Mouse (Mus musculus): ENCODE data around the gene Il18.

Il18 gene

DNA sequence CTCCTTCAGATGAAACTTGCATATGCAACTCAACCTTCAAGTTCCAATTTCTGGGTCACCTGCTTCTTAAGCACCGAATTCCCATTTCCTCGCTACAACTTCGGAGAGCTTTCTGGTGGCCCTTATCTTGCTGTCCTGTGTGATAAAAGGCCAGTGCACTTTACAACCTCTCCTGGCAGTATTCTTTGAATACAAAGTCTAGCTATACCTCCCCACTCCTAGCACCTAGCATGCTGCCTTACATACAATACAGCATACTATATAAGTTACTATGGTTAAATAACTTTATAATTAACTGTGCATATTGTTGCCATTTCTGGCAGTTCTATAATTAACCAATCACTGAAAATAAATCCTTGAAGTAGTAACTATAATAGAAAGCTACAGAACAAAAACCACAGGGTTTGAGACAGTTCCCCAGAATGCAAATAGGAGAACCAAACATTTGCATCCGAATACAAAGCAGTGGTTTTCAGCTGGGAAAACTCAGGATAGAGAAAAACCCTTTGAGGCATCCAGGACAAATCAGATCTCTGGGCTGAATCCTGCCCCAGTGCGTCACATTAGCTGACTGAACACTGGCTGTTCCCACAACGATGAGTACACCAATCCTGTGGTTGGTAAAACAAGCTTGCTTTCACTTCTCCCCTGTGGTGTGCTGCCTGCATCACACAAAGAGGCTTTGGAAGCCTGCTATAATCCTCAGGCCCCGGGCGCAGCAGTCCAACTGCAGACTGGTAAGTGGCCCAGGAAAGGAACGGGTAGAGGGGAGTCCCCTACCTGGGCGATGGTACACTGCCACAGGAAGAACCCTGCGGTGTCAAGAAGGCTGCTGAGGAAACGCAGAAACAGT is at the start of gene Il18:
Gene Il18 (plus strand): TSS at position 587 of the 853 bp plus-strand sequence.
- peak; percentile 62 for DNase-seq (ENCODE audit: low read depth, low spot score)

DNA sequence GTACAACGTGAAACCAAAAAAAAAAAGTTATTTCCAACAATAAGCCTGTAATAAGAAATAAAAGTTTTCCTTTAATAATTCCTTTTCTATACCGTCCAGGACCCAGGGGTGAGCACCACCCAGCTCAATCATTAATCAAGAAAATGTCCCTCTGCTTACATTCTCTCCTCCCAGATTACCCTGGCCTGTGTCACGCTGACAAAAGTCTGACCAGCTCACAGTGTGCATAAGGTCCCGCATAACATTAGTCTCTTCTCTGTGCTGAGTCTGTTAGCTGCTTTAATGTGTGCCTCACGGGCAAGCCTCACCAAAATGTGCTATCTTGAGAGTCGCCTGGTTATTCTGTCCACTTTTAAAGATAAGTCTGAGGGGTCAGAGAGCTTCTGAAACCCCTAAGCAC is 49.2 kb upstream of the Il18 start:
- no peak for DNase-seq (ENCODE audit: low read depth, low spot score)

DNA sequence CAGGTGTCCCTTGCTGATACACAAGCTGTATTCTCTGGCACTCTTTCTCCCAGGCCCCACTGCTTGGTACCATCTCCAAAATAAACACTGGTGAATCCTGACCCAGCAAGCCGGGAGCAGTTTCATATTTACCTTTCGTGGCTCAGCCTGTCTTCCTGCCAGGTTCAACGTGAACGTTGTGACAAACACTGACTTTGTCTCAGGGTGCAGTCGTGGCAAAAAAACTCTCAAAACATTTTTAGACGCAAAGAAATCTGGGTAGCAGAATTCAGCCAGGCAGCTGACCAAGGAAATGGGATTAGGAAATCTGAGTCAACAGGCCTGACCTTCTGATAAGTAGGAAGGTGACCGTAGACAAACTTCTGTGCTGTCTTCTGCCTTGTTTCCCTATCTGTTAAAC is 47.1 kb upstream of the Il18 start:
- no peak for DNase-seq (ENCODE audit: low read depth, low spot score)

DNA sequence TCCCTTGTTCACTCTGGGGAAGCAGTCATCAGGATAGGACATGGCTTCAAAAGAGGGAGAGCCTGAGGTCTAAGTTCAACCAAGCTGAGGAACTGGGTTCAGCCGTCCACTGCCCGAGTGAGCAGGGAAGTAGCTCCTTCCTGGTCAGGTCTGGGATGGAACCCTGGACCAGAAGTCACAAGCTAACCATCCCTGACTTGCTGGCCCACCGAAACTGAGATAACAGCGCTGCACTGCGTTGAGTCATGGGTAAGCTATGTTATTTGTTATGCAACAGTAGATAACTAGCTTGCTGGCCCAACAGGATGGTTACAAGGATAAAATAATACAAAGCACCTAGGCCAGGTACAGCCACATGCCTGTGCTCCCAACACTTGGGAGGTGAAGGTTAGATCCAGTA is 39.2 kb upstream of the Il18 start:
- no peak for DNase-seq (ENCODE audit: low read depth, low spot score)

DNA sequence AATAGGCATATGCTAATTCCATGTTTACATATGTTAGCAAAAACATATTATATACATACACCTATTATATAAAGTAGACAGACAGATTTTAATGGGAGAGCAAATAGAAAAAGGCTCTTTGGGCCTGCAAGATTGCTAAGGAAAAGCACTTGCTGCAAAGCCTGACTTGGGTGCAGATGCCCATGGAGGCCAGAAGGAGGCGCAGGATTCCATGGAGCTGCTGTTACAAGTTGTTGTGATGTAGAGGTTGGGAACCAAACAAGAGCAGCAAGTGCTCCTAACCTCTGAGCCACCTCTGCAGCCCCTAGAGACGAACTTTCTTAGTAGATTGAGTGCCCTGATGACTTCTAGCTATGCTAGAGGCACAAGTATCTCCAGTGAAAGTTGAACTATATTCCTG is 35.8 kb upstream of the Il18 start:
- DNase-seq (ENCODE audit: low read depth, low spot score): peak; percentile 54

DNA sequence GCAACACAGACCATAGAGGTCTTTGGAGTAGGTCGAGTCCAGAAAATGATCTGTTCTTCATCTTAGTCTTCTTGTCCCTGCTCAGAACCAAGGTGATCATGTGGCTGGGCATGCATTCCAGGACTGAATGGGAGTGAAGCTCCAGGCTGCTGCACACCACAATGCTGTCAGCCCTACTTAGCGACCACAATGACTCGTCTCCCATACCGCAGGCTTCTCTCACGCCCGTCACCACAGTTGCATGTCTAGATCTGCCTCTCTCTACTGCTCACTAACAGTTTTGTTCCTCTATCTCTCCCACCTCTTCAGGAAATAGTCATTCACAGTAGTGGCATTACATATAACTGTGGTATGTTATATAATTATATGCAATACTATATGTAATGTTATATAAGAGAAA is 33.9 kb upstream of the Il18 start:
- DNase-seq (ENCODE audit: low read depth, low spot score): no peak

DNA sequence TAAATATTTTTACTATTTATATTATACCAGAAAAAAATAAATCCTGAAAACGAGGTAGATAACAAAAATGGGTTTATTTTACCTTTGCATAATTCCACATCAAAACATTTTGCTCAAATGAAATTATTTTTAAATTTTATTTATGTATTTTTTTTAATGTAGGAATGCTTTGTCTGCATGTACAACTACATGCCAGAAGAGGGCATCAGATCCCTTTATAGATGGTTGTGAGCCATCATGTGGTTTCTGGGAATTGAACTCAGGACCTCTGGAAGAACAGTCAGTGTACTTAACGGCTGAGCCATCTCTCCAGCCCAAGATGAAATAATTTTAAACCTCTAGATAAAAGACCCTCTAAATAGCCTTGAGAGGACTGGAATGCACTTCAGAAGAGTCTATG is 33.1 kb upstream of the Il18 start:
- DNase-seq (ENCODE audit: low read depth, low spot score): no peak

DNA sequence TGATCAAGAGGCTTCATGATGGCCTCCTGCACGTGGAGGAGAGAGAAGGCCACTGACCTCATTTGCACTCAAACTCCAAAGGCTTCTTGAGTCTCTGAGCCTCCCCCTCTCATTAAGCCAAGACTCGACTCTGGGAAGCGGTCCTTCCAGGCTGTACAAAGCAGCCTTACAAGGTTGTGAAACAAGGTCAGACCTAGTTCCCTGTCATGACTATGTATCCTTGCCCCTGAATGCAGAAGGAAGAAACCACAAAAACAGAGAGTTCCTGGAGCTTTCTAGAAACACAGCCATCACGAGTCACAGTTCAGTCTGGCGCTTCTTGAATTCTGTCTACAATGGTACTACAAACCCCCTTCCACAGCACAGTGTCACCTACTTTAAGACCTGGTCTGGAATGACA is 32.1 kb upstream of the Il18 start:
- no peak for DNase-seq (ENCODE audit: low read depth, low spot score)

DNA sequence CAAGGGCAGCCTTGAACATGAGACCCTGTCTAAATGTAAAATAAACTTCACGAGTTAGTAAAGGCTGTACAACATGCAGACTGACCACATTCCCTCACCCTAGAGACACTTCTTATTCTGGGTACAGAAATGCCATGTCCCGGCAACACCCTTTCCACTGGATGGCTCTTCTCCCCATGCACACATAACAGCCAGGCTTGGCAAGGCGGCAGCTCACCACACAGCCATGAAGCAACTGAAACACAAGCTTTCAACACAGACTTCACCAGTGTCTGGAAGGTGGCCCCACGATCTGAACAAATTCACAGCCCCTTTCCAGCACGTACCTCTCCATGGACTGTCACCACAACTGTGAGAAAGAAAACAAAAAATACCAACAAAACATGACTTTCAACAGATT is 29.7 kb upstream of the Il18 start:
- no peak for DNase-seq (ENCODE audit: low read depth, low spot score)

DNA sequence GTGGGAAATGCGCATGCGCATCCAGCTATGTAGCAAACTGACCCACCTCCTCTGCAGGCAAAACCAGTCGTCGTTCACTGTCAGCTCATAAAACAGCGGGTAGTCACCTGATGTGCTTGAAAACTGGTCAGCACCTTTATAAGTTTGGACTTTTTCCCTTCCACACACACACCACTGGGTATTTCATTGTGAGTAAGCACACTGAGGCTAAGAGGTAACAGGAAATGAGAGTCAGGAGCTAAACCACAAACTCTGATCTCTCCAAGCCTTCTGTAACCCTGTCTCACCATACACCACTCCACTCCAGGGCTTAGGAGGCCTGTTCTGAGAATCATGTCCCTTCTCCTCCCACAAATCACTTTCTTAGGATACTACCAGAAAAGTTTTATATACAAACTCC is 29.0 kb upstream of the Il18 start:
- DNase-seq (ENCODE audit: low read depth, low spot score): no peak

DNA sequence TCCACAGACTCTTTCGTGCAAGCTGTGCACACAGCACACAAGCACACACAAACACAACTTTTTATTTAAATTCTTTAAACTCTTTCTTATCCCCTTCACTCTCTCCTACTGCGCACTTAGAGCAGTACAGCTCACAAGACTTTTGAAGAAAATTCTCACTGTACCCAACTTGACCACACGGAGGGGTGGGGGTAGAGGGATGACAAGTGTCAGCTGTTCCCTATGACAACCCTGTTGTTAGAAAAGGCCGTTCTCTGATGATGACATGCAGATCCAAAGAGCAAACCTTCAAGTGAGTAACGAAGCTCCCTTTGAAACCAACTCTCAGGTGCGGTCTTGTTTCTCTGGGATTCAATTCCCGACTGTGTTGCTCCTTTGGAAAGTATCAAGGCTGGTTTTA is 26.8 kb upstream of the Il18 start:
- DNase-seq (ENCODE audit: low read depth, low spot score): peak; percentile 64

DNA sequence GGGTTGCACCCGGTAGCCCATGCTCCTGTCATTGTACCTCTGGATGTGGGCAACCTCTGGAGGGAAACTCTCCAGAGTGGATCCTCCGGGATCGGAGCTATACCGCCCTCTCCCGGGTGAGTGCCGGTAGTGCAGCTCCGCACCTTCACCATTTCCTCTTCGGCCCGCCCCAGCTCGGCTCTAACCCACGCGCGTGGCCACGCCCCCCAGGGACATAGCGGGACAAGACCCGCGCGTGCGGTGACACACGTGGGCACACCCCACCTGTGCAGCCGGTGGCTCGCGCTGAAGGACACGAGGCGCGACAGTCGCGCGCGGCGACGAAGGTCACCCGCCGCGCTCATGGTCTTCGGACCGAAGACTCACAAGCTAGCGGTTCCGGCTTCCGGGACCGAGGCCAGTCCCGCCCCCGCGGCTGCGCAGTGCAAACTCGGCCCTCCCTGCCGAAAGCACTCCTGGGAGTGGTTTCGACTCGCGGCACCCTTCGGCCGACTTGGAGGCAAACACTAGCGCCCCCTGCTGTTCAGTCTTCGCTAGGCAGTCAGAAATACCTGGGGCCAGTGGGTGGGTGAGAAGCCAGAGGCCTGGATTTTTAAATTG is 26.2 kb upstream of the Il18 start, which contains the start of gene Pts:
Gene Pts (minus strand): TSS at position 432 of the 600 bp plus-strand sequence.
- DNase-seq (ENCODE audit: low read depth, low spot score): peak; percentile 99

DNA sequence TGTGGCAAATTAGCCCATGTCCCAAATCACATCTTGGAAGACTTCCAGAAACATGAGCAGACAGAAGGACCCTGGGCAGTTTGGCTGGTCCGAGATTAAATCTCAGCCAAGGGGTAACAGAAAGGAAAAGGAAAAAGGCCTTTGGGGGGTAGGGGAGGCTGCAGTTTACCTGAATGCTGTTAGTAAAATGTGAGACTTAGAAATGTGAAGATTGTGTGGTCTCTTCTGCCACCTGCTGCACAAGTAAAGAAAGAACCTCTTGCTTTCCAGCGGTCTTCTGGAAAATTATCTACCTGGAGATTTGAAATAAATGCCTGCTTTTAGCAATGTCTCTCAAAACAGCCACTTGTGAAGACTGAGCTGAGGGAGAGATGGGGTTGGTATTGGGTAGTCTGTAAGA is 23.7 kb upstream of the Il18 start:
- peak; percentile 72 for DNase-seq (ENCODE audit: low read depth, low spot score)

DNA sequence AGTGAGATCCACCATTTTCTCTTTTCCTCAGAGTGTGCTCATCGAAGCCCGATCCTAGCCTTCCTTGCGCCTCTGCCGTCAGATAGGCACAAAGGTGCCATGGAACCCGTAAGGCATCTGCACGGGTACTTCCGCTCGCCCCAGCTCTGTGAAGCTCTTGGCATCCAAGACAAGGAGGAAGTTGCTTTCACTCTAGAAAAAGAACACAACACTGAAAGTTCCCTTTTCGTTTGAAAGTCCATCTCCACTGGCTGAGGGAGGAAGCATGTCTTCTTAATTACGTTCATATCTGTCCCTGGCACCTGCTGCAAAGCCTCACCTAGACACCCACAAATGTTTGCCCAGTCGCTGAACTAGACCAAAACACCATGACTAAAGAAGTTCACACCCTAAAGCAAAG is 21.3 kb upstream of the Il18 start:
- peak; percentile 68 for DNase-seq (ENCODE audit: low read depth, low spot score)

DNA sequence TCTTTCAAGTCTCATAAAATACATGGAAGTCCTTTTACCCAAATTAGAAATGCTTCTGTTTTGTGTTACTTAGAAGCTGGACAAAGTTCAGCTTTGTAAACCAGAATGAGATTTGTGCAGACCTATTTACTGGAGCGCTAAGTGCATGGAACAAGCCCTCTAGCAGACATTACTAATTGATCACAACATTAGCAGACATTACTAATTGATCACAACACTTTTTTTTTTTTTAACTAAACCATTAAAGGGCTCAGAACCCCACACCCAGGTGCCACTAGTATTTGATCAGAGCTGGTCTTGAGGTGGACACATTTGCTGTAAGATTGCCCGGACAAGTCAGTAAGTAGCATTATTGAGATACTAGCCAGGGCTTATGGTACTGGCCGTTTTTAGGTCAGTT is 20.8 kb upstream of the Il18 start:
- peak; percentile 41 for DNase-seq (ENCODE audit: low read depth, low spot score)

DNA sequence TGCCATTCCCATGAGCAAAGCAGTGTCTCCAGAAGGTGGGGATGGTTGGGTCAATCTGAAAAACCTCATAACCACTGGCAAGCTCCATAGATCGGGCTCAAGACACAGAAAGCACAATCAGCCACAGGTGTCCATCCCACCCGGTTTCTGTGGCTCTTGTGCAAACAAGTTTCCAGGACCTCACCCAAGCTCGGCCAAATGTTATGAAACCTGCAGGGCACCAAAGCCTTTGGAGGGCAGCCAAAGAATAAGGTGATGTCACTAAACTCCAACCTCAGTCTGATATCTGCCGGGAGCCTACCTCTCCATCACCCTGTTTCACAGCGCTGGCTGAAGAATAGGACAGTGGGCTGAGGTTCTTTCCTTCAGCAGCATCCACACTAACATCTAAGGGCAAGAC is 18.7 kb upstream of the Il18 start:
- no peak for DNase-seq (ENCODE audit: low read depth, low spot score)

DNA sequence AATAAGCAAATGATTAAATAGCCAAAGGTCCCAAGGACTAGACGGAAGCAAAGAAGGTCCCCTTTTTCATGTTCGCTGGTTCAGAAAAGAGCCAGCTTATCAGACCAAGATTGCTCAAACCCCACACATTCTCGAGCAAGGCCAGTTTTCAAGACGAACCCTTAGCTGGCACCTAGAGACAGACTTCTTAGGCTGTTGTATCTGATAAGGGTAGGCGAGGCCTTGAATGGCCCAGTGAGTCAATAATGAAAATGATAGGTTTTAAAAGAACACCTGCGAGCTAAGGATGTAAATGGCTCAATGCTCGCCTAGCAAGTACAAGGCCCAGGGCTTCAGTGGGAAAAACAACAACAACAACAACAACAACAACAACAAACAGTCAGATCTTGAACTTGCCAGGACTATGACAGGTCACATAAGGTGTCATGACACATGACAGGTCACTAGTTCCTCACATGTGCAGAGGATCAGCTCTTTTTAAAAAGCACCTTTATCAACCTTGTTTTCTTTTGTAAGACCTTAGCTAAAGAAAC is 18.0 kb upstream of the Il18 start:
- DNase-seq (ENCODE audit: low read depth, low spot score): no peak

DNA sequence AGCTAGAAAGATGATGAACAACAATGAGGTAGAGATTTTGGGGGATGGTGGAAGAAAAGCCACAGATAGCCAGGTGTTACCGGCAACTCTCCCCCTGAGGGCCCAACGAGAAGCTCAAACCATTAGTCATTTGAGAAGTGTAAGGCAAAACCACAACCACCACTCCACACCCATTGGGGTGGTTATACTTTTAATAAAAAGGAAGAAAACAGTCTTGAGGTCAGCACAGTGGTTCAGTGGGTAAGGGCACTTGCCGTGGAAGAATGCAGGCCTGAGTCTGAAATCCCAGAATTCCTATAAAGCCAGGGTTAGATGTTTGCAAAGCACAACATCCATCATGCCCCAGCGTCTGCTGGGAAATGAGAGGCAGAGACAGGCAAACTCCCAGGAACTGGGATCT is 17.3 kb upstream of the Il18 start:
- peak; percentile 33 for DNase-seq (ENCODE audit: low read depth, low spot score)

DNA sequence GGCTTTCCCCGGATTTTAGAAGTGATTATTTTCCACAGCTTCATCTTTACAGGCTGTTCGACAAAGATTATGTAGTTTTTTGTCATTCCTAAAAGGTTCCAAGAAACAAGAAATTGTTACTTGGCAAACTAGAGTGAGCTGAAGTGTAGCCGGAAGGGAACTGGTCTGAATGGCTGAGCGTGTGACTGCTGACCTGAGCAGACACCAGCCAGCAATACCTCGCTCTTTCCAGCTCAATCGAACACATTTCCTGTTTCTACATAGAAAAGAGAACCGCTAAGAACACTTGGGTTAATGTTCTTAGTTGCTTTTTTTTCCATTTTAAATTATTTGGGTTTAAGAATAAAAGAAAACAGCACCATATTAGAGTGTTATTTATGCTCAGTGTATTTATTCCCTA is 14.5 kb upstream of the Il18 start:
- DNase-seq (ENCODE audit: low read depth, low spot score): no peak

DNA sequence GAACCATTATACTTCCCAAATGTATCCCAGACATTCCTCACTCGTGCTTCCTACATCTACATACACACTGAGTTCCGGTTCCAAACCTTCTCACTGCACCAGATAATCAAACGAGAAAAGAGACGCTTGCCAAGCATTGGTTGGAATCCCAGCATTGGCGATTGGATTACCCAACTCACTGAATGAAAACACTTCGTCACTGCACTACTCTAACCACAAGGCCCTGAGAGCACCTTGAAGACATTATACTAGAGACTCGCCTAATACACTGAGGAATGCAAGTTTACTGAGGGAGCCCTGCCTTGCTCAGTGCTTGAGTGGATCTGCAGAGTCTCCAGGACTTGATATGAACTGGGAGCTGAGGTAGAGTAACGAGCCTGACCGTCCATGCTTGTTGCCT is 12.2 kb upstream of the Il18 start:
- no peak for DNase-seq (ENCODE audit: low read depth, low spot score)

DNA sequence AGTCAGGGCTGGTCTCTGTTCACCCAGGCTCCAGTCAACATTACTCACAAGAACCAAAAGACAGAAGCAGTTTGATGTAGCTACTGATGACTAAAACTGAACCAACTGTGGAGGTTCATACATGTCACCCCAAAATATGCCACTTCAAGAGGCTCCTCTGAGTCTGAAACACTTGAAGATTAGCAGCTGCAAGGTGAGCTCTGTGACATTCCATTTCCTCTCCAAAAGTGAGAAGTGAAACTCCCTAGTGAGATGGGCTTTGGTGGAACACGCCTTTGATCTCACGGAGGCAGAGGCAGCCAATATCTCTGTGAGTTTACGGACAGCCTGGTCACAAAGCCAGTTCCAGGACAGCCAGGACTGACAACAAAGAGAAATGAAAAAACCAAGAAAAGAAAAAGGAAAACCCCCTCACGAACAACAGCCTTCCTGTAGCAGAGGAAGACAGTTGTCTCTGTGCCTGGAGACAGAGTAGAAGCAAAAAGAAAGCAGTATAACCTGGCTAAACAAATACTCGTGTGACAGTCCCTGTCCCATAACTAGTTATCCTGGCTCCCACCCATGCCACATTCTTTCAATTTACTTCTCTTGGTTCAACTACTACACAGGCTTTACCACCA is 6.7 kb upstream of the Il18 start:
- DNase-seq (ENCODE audit: low read depth, low spot score): peak; percentile 48

DNA sequence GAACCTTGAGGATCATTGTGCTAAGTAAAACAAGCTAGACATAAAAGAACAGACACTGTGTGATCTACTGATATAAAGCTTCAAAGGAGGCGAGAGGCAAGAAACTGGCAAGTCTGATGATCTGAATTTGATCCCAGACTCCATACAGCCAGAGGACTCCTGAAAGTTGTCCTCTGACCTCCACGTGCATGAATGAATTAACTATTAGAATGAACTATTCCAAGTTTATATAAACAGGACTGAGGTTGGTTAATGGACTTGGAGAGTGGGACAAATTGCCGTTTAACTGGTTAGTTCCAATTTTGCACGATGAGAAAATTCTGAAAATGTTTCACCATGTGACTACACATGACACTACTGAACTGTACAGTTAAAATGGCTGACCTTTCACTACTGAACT is 5.7 kb upstream of the Il18 start:
- no peak for DNase-seq (ENCODE audit: low read depth, low spot score)

DNA sequence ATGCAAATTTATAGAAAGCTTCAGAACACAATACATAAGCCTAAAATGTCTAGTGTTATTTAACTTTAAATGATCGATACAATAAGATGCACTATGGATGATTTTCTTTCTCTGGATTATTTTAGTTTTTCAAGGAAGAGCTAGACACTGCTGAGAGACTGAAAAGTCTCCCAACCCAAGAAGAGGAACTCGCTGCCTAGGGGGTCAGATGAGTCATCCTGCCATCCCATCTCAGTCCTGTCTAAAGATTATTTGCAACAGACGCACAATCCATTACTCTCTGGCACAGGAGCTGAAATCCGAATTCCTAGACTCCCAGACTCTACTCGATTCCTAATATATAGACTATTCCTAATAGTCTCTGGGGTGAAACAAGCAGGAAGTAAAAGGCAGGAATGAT is 2.4 kb upstream of the Il18 start:
- no peak for DNase-seq (ENCODE audit: low read depth, low spot score)
